Mouse (Mus musculus) ES-E14 (cell line): ENCODE measurements at regions not wholly inside any gene's neighbourhood (a gene's known extent, or its start where the extent isn't known, plus 50 kb on each side); places are given as distances from the start of the nearest gene placed in this dataset.

Experiments
- CHD2 ChIP-seq: IDR thresholded peaks from 2 replicates; pipeline ENCODE4 v1.6.1; 2014; ENCODE audit warnings: mild to moderate bottlenecking, low read depth, low read length, inconsistent platforms
- HCFC1 ChIP-seq: IDR thresholded peaks from 2 replicates; pipeline ENCODE4 v1.6.1; 2012; ENCODE audit warnings: low read length, inconsistent platforms, borderline replicate concordance; ENCODE audit not compliant: insufficient read depth
- ZNF384 ChIP-seq: IDR thresholded peaks from 2 replicates; pipeline ENCODE4 v1.6.1; 2012; ENCODE audit warnings: low read depth, low read length, inconsistent platforms

GRCm38 (mm10) chr12:65712304-65712703 is 487.0 kb downstream of the Wdr20rt start:
- TF ChIP-seq HCFC1 (no peak), CHD2 (no peak), ZNF384 (no peak)
